7 mouse cellular contexts compared by ENCODE assay signal in the genomic region with DNA sequence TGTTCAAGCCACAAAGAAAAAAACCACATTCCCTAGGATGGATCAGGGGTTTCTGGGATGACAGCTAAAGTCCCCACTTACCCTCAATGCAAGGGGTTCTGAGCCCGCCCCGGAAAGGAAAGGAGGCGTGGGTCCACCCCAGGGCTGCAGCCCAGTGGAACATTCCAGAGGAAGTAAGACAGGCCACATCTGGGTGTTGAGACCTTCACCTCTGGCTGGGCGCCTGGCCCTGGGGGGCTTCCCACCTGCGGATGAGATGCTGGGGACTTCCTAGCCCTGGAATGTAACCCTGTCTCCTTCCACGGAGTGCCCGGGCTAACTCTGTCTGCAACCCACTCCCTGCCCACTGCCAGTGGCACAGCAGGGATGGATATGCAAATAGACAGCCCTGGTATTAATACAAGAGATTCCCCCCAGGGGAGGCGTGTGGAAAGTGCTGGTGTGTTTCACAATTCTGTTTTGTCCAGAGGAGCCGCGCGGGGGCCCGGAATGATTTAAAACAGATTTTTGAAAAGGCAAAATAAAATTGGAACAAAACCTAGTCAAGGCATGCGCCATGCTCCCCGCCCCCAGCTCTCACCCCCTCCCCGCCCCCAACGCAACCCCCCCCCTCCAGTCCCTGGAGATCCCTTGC. TPM values are rescaled to one million over a fixed set of nuclear protein-coding genes. Genes with fewer than 3 reads are reported as not detected.
A peak's percentile ranks its signal among the peaks of the same experiment; 100 is the strongest.
DNase-seq lines count a peak whose midpoint lies in the region; ATAC-seq and TF ChIP-seq lines count a peak whose summit lies in the region.

No protein-coding gene starts in this region.

- peaks cover 27% of the 10 kb centered on the region for H3K4me1 ChIP-seq in lung, embryonic 16.5 days (replicated peaks; ENCODE audit: control insufficient read depth, insufficient read depth, low read length)
- H3K4me1 ChIP-seq in forebrain, embryonic 15.5 days, result peaks cover 12% of the 10 kb centered on the region
- peaks cover 39% of the 10 kb centered on the region for H3K4me1 ChIP-seq in limb, embryonic 10.5 days
- H3K4me1 ChIP-seq in stomach, embryonic 14.5 days (ENCODE audit: control insufficient read depth, insufficient read depth, low read length), result peaks cover 41% of the 10 kb centered on the region

- WGBS in lung, embryonic 16.5 days, result 20% methylated on average over 16 of the region's 16 CpGs
- WGBS in forebrain, embryonic 15.5 days, result 16% methylated on average over 15 of the region's 16 CpGs
- 12% methylated on average over 16 of the region's 16 CpGs for WGBS in limb, embryonic 10.5 days
- WGBS in stomach, embryonic 14.5 days, result 21% methylated on average over 16 of the region's 16 CpGs

- H3K36me3 ChIP-seq in lung, embryonic 16.5 days (ENCODE audit: control insufficient read depth, insufficient read depth, low read length), result no peaks in the 10 kb centered on the region
- no peaks in the 10 kb centered on the region for H3K36me3 ChIP-seq in forebrain, embryonic 15.5 days
- H3K36me3 ChIP-seq in limb, embryonic 10.5 days, result no peaks in the 10 kb centered on the region
- H3K36me3 ChIP-seq in stomach, embryonic 14.5 days (ENCODE audit: control insufficient read depth, insufficient read depth, low read length), result no peaks in the 10 kb centered on the region

- H3K27ac ChIP-seq in lung, embryonic 16.5 days (ENCODE audit: low read length), result no peak overlapping the region
- no peak overlapping the region for H3K27ac ChIP-seq in forebrain, embryonic 15.5 days (replicated peaks)
- peak overlapping the region; percentile 76; the same call in 1 of the 2 replicates for H3K27ac ChIP-seq in limb, embryonic 10.5 days
- peak overlapping the region; percentile 66; the same call in 1 of the 2 replicates for H3K27ac ChIP-seq in stomach, embryonic 14.5 days (ENCODE audit: low read length)
- no peak overlapping the region for H3K27ac ChIP-seq in left cerebral cortex, adult 2 months

- no peak for DNase-seq in lung, postnatal 4 days
- DNase-seq in limb, embryonic 10.5 days (ENCODE audit: low spot score), result no peak
- DNase-seq in adrenal gland, adult 8-10 months, result no peak
- DNase-seq in left cerebral cortex, adult 2 months (ENCODE audit: extremely low spot score in 1 of 2, low spot score in 2 of 2), result no peak

- no peak for TF ChIP-seq CTCF in left cerebral cortex, adult 2 months (IDR thresholded peaks at IDR 0.05)

- ATAC-seq in lung, embryonic 16.5 days (ENCODE audit: low read depth), result no peak
- no peak for ATAC-seq in forebrain, embryonic 15.5 days (replicated peaks)
- ATAC-seq in stomach, embryonic 14.5 days (ENCODE audit: insufficient number of reproducible peaks, insufficient read depth, low FRiP score, low read depth), result no peak

- no peaks in the 10 kb centered on the region for H3K9me3 ChIP-seq in lung, embryonic 16.5 days (ENCODE audit: control insufficient read depth, low read length)
- no peaks in the 10 kb centered on the region for H3K9me3 ChIP-seq in forebrain, embryonic 15.5 days
- H3K9me3 ChIP-seq in limb, embryonic 10.5 days (replicated peaks), result no peaks in the 10 kb centered on the region
- no peaks in the 10 kb centered on the region for H3K9me3 ChIP-seq in stomach, embryonic 14.5 days (ENCODE audit: control insufficient read depth, low read depth, low read length)

- H3K4me2 ChIP-seq in lung, embryonic 16.5 days (ENCODE audit: low read depth, low read length), result peak overlapping the region; percentile 92
- H3K4me2 ChIP-seq in forebrain, embryonic 15.5 days (replicated peaks), result peak overlapping the region; percentile 4; the same call in 1 of the 2 replicates
- H3K4me2 ChIP-seq in stomach, embryonic 14.5 days (replicated peaks; ENCODE audit: low read depth, low read length), result peak overlapping the region; percentile 88

- peak overlapping the region; percentile 58 for H3K4me3 ChIP-seq in lung, embryonic 16.5 days (ENCODE audit: low read length)
- H3K4me3 ChIP-seq in forebrain, embryonic 15.5 days, result no peak overlapping the region
- H3K4me3 ChIP-seq in limb, embryonic 10.5 days, result peak overlapping the region; percentile 66
- peak overlapping the region; percentile 50 for H3K4me3 ChIP-seq in stomach, embryonic 14.5 days (ENCODE audit: low read depth, low read length)
- H3K4me3 ChIP-seq in left cerebral cortex, adult 2 months, result no peak overlapping the region

- peaks cover 6% of the 10 kb centered on the region; the same call in 1 of the 2 replicates for H3K27me3 ChIP-seq in lung, embryonic 16.5 days (ENCODE audit: control insufficient read depth, insufficient read depth, low read depth, low read length)
- H3K27me3 ChIP-seq in forebrain, embryonic 15.5 days, result peaks cover 26% of the 10 kb centered on the region
- H3K27me3 ChIP-seq in limb, embryonic 10.5 days (ENCODE audit: low read depth, poor library complexity, severe bottlenecking), result peaks cover 54% of the 10 kb centered on the region
- H3K27me3 ChIP-seq in stomach, embryonic 14.5 days (ENCODE audit: control insufficient read depth, insufficient read depth, low read length), result no peaks in the 10 kb centered on the region

- intact Hi-C loops in left cerebral cortex, adult 2 months (cut with DNase I), result no loop called here

- H3K9ac ChIP-seq in lung, embryonic 16.5 days (ENCODE audit: low read length), result peak overlapping the region; percentile 39; the same call in 1 of the 2 replicates
- no peak overlapping the region for H3K9ac ChIP-seq in forebrain, embryonic 15.5 days (replicated peaks)
- H3K9ac ChIP-seq in stomach, embryonic 14.5 days (replicated peaks; ENCODE audit: low read depth, low read length), result peak overlapping the region; percentile 10; the same call in 1 of the 2 replicates

RNA-seq across cellular contexts. Expression of gene Pard6b, which starts 31.7 kb away (rescaled TPM):
- 11.4 and 12.6 TPM in 2 replicates for polyA plus RNA-seq in lung, embryonic 16.5 days (2015; fragmentation: Nextera tagmentation; extraction: Ambion mirVana)
- 6.9 and 7.4 TPM in 2 replicates for polyA plus RNA-seq in forebrain, embryonic 15.5 days (2015; fragmentation: Nextera tagmentation; extraction: Ambion mirVana)
- 4.5 and 6.0 TPM in 2 replicates for polyA plus RNA-seq in limb, embryonic 10.5 days (2016; fragmentation: Nextera tagmentation; extraction: Ambion mirVana)
- polyA plus RNA-seq in stomach, embryonic 14.5 days (2014; fragmentation: Nextera tagmentation; extraction: Ambion mirVana), result 12.3 and 13.2 TPM in 2 replicates
- 1 to 10 TPM; 1.9 to 2.8 (median 2.3) TPM for total RNA-seq in adrenal gland, adult 8-10 months (2022)
- total RNA-seq in left cerebral cortex, adult 2 months (2021), result 1 to 10 TPM; 5.5 to 6.8 TPM

RNA-seq across cellular contexts. Expression of gene Ripor3, which starts 38.7 kb away (rescaled TPM):
- polyA plus RNA-seq in lung, embryonic 16.5 days (2015; fragmentation: Nextera tagmentation; extraction: Ambion mirVana), result 2.0 and 2.5 TPM in 2 replicates
- polyA plus RNA-seq in forebrain, embryonic 15.5 days (2015; fragmentation: Nextera tagmentation; extraction: Ambion mirVana), result 0.13 and 0.28 TPM in 2 replicates
- polyA plus RNA-seq in limb, embryonic 10.5 days (2016; fragmentation: Nextera tagmentation; extraction: Ambion mirVana), result 0.44 and 0.49 TPM in 2 replicates
- 4.2 and 4.3 TPM in 2 replicates for polyA plus RNA-seq in stomach, embryonic 14.5 days (2014; fragmentation: Nextera tagmentation; extraction: Ambion mirVana)
- total RNA-seq in adrenal gland, adult 8-10 months (2022), result 1 to 10 TPM; 1.5 to 4.4 (median 3.3) TPM
- total RNA-seq in left cerebral cortex, adult 2 months (2021), result under 1 TPM; 0.21 to 0.61 TPM

Comparison
In these comparisons a context has a peak if more than half of its experiments do, and no peak if none do; other contexts are left out.
1. H3K27ac ChIP-seq: peak in limb, embryonic 10.5 days (single experiment) and stomach, embryonic 14.5 days (single experiment); none in lung, embryonic 16.5 days (single experiment), forebrain, embryonic 15.5 days (single experiment) and left cerebral cortex, adult 2 months (single experiment).
2. H3K4me2 ChIP-seq: peak in every context shown above with its lines; median percentile 92 in lung, embryonic 16.5 days; 88 in stomach, embryonic 14.5 days; 4 in forebrain, embryonic 15.5 days.
3. H3K4me3 ChIP-seq: peak in lung, embryonic 16.5 days (single experiment), limb, embryonic 10.5 days (single experiment) and stomach, embryonic 14.5 days (single experiment); none in forebrain, embryonic 15.5 days (single experiment) and left cerebral cortex, adult 2 months (single experiment).